Mouse (Mus musculus) cerebellum, postnatal 25 days (tissue): Measurements from ENCODE around the gene Olfr1394.
A peak's percentile ranks its signal among the peaks of the same experiment; 100 is the strongest.
"Not testable (repeated sequence)": the region's sequence is repeated elsewhere in the genome, so short reads cannot be mapped to it uniquely, and the experiment has no call there.

Experiments
- DNase-seq, 2 experiments: peaks; one replicate each; pipeline ENCODE4 v3.0.0; 2021; ENCODE audit warnings: mixed read lengths in 2 of 2

Olfr1394 gene

DNA sequence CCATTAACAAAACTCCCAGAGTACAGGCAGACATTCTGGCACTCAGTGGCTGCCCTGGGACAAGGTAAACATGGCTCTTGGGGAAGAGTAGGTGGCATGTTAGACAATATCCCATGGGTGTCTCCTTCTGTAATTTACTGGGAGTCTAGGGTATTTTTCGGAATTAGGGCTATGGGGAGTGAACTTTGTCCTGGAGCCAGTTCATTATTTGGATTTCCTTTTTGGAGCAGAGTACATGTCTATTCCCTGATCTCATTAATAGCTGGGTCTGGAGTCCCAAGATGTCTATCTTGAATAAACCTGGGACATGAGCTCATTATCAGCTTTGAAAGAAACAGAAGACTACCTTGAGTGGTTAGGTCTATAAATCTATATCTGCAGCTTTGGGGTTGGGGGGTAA, at the start of gene Olfr1394:
Gene Olfr1394, plus strand, starts transcription at position 301 of the 400 bp plus-strand sequence.
- no peak for DNase-seq

DNA sequence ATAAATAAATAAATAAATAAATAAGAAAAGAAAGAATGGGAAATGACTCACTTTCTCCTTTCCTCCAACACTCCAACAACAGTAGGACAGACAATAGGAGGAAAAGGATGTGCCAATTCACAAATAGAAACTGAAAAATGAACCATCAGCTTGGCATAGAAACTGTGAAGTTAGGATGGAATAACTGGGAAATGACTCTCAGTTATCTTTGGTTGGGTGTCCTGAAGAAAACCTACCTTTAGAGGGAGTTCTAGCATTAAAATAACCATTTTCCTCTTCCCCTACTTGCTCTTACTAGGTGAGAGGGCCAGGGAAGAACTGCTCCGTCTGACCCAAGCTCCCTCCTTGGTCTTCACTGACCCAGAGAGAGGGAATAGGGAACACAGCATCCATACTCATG, 48.4 kb upstream of the Olfr1394 start:
- DNase-seq: no peak

DNA sequence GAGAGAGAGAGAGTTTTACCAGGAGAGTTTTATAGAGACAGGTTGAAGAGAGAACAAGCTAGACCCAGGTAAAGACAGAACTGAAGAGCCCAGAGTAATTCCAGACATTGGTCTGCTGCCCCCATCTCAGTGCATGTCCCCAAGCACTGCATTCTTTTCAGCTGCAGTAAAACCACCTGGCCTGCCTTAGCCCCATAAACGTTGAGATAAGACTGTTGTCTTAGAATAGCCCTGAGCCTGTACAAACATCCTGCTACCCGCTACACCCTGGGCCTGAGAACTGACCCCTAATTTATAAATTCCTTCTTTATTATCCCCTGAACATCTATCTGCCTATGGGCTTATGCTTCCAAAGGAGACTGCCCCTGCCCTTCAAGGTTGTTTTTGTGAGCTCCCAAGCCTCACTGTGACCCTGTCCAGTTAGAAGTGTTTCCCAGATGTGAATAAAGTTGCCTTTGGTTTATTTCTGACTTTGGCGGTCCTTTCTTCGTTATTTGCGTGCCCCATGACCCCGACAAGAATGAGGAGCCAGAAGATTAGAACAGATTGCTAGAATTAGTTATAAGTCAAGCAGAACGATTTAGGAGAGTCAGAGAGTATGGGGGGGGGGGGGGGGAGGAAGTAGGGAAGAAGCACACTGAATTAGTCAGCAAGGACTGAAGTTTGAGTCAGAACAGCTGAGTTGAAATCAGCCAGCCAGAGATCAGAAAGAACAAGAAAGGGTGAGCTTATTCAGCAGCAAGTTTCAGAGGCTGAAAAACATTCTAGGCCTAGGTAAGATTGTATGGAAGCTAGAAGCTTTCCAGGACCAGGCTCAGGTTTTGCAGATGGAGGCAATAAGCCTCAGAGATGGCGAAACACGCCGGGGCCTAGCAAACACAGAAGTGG, 46.3 kb upstream of the Olfr1394 start:
- DNase-seq: no peak

DNA sequence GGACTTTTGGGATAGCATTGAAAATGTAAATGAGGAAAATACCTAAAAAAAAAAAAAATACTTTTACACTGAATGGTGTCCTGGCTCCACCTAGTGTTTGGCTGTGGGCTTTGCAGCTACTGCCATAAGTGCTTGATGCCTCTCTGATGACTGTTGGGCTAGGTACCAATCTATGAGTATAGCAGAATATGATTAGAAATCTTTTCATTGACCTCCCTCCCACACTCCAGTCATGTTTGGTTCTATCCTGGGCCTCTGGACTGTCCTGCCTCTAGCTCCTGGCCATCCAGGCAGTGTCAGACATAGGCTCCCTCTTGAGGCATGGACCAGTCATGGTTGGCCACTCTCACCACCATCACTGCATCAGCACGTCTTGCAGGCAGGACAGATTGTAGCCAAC, 45.3 kb upstream of the Olfr1394 start:
- peak in 1 of 2 experiments; percentile 18 for DNase-seq

DNA sequence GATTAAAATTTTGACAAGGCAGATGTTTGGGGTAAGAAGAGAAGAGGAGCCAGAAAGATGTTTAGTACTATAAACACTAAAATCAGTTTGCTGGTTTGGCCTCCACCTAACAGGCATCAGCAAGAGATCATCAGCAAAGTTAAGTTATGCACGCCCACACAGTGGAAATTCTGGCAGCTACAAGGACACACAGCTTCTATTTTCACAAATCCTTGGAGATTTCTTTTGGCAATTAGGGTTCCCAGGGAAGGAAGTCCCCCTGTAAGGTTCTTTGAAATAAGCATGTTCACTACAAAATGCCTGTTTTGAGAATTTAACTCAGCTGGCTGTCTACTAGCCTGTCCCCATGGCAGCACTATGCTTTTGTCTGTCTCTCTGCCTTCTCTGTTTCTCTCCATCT, 43.2 kb upstream of the Olfr1394 start:
- no peak for DNase-seq

DNA sequence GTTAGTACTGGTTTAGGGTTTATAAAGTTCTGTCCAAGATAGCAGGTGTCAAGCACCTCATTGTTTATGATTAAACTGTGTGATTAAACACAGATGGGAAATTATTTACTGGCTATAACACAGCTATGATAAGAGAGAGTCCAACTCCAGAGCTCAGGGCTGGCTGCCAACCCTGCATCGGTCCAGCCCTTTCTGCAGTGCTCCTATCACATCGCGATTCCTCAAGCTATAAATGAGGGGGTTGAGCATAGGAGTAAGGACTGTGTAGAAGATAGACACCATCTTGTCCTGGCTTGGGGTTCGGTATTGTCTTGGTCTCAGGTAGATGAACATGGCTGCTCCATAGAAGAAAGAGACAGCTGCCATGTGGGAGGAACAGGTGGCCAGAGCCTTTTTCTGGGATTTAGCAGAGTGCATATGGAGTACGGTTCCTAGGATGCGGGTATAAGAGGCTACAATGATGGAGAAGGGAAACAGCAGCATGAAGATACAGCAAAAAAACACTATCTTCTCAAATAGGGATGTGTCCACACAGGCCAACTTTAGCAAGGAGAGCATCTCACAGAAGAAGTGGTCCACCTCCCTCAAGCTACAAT, 41.5 kb upstream of the Olfr1394 start:
- DNase-seq: no peak

DNA sequence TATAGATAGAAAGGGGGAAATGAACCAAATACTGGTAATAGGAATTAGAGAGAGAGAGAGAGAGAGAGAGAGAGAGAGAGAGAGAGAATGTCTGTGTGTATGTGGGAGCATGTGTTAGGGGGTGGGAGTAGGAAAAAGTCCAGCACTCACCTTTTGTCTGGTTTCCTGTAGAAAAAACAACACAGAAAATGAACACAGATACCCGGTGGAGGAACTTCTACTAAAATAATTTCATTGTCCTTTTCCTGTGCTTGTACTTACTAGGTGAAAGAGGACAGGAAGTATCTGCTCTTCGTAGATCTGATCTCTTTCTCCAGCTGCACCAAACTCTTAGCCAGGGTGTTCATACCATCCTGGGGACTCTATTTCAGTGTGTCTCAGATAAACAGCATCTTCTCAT, 40.0 kb upstream of the Olfr1394 start:
- no peak for DNase-seq

DNA sequence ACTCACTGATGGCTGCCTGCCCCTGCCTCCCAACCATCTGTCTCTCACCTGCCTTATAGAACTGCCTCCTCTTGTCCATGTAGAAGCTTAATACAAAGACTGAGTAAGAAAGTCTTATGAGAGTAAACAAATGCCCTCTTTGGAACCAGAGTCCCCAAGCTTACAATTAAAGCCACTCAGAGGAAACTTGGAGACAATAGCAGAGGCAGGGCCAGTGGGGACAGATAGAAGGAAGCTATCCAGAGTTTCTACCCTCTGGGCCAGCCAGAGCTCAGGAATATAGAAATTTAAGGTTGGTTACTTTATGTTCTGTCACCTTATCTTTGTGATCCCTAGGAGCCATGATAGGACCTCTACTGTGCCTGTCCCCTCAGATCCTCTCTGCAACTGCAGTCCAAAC, 39.4 kb upstream of the Olfr1394 start, which contains the start of gene Olfr1396:
Gene Olfr1396, minus strand, starts transcription at position 101 of the 400 bp plus-strand sequence.
- no peak for DNase-seq

DNA sequence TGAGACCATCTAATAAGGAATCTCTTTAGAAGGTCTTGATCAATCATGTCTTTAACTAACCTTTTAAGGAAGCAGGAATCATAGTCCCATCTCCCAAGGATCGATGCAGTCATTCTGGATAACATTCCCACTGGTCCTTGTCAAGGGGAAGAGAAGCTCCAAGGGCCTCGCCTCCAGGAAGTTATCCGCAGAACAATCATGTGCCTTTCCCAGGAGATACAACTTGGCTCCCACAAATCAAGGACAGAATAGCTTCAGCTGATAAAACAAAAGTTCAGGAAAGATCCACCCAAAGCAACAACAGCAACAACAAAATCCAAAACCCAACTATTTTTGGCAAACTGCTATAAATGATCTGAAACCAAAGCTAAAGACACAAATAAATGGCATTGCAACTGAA, 34.5 kb upstream of the Olfr1394 start:
- no peak for DNase-seq

DNA sequence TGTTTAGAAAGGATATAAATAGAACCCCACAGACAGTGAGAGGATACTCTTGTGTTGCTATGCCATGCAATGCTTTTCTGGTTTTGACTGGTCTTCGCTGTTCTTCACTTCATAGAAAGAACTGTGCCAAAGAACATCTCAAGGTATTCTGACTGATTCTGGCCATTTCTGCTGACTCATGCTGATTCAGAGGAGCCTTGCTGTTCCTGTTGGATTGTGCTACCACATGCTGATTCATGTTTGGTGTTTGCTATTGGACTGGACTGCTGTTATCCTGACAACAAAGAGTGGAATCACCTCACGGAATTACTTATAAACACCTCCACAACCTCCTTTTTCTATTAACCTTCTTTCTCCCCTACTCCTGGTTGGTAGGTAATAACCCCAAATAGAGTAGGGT, 30.0 kb upstream of the Olfr1394 start:
- DNase-seq: no peak

DNA sequence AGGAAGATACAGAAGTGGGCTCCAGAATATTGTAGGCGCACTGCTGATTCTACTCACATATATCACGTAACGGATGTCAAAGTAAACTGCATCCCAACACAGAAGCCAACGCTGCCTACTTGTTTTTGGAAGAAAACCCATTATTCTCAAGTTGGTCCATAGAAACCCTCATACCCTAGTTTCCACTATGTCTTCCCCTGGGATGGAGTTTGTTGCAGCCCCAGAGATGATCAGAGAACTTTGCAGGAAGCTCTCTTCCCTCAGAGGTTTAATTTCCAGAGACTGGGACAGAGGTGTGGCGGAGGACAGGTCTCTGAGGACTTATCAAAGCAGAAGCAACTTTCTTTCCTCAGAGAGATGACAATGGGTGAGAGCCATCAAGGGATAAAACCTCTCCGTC, 12.2 kb upstream of the Olfr1394 start, which contains the start of gene Olfr1395:
Gene Olfr1395, plus strand, starts transcription at position 301 of the 400 bp plus-strand sequence.
- no peak for DNase-seq

DNA sequence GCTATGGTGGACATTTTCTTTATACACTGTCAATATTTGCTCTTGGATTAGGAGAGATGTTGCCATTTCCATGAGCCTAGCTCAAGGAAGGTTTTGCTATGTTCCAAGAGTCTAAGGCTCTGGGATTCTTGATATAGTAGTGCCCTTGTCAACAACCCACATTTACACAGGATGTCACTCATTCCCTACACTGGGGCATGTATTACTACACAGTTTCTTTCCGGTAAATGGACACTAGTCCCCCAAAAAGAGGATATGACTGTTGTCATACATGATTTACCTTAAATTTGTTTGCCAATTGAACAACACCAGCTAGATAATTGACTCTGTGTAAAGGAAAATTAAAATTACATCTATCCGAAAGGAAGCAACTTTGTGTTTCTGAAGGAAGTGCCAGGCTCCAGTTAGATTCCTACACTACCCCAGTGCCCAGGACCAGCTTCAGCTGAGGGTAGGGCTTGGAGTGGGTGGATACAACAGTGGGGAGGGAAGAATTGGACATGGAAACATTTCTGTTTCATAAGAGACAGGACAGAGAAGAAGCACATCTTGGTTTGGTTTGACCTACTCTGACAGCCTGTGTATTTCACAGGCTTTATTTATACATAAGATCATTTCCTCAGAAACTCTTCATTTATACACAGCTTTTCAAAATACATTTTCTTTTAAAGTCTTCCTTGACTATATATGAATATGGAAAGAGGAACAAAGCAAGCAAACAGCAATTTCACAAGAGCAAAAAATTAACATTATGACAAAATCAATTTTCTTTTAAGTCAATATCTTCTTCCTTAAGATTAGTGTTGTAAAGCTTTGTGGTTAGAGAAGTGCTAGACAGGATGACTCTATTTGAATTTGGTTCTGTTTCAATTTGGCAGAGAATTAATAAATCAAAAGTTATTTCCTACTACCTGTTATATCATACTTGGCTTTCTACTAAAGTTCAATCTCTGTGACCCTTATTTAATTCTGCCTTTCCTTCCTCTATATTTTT, 2.9 kb downstream of the Olfr1394 start:
- DNase-seq: no peak

DNA sequence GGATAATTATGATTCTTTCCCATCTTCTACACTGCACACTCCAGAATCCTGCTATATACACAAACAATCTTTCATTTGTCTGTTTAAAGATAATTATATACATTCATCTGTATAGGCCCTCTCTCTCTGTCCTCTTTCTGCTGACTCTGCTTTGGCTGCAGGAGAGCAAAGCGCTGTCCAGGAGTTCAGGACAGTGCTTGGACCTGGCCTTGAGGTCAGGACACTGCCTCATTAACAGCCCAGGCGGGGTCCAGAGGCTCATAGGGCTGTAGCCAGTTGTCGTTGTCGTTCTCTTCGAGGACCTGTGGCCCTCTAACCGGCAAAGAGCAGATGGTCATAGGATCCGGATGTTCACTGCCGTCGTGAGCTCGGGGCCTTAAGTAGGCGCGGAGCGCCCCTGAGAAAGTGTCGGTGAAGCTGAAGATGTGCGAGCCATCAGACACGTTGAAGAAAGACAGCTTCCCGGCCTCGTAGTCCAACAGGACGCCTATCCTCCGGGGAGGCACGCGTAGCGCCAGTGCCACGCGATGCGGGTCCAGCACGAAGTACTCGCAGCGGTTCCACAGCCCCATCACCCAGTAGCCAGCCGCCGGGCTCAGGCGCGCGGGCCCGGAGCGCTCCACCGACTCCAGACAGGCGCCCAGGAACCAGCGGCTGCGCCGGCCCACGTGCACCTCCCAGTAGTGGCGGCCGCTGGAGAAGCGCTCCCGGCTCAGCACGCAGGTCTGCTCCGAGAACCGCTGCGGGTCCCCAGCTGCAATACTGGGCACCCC, 14.8 kb downstream of the Olfr1394 start:
- peak in 1 of 2 experiments; percentile 2 for DNase-seq

DNA sequence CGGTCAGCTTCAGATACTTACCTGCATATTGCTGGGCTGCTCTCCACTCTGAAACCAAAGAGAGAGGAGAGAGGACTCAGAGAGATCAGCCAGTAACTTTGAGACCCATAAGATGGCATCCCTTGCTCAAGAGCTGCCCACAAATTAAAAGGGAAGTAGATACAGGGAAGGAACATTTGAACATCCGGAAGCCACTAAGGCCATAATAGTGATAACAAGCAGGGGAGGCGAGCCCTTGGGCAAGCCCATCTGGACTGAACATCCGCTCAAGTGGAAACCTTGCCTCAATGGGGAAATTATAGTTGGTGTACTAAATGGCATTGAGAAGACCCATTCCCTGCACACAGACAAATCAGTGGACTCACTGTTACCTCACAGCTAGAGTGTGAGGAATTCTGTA, 16.4 kb downstream of the Olfr1394 start:
- no peak for DNase-seq

DNA sequence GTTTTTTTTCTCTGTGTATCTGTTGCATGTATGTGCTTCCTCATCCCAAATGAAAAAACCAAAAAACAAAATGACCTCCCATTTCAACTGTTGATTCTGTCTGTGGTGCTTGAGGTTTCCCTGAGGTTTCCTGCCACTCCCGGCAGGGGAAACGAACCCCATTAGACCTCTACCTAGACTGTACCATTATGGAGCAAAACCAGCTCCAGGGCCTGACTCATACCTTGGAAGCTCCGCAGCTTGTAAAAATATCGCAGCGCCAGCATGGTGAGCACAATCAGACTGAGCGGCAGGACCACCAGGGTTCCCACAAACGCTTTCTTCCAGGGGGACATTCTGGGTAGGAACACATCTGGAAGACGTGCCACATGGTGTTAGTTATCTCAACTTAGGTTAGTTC, 21.2 kb downstream of the Olfr1394 start:
- DNase-seq: no peak

DNA sequence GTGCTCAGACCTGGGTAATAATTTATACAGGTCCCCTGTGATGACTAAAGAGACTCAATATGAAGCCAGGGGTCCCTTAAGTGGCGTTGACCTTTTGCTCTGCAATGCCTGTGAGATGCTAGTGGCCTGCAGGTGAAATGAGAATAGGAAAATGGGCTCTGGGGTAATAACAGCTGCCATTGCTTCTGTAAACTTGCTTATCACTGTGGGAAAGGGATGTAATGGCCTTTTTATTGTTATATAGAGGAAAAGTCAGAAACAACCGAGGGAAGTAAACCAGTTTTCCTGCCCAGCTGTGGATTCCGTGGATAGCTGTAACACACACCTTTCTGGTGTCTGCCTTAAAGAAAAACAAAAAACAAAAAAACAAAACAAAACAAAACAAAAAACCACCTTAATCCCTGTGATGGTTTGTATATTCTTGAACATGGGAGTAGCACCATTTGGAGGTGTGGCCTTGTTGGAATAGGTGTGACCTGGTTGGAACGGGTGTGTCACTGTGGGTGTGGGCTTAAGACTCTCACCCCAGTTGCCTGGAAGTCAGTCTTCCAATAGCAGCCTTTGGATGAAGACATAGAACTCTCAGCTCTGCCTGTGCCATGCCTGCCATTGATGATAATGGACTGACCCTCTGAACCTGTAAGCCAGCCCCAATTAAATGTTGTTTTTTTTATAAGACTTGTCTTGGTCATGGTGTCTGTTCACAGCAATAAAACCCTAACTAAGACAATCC, 22.0 kb downstream of the Olfr1394 start:
- DNase-seq: not testable (repeated sequence)

DNA sequence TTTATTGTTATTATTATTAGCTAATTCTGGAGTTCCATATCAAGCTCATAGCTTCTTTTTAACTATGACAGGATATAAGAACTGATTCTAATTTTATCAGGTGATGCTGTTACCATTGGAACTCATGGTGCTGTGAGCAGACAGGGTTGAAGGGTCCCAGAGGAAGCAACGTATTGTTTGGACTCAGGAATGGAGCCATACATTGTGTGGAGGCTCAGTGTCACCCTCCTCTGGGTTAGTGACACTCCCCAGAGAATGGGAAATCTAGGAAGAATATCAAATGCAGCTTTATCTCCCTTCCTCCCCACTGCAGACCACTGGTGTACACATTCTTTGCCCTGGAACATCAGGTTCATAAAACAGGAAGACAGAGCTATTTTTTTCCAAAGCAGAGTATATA, 29.0 kb downstream of the Olfr1394 start:
- DNase-seq: no peak

DNA sequence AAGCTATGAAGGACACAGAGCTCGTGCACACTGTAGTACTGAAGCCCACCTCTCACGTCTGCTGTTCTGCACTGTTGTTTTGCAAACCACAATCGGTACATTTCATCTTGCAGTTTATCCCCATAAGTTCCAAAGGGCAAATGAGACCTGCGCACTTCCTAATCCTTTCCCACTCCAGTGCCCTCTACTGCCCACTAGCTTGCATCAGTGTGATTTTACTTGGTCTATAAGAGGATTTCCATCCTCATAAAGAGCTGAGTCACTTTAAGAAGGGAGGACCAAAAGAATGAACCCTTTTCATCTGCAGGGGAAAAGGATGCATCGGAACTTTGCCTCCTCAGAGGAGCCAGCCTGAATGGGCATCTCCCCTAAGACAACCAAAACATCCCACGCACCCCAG, 32.3 kb downstream of the Olfr1394 start:
- DNase-seq: no peak

DNA sequence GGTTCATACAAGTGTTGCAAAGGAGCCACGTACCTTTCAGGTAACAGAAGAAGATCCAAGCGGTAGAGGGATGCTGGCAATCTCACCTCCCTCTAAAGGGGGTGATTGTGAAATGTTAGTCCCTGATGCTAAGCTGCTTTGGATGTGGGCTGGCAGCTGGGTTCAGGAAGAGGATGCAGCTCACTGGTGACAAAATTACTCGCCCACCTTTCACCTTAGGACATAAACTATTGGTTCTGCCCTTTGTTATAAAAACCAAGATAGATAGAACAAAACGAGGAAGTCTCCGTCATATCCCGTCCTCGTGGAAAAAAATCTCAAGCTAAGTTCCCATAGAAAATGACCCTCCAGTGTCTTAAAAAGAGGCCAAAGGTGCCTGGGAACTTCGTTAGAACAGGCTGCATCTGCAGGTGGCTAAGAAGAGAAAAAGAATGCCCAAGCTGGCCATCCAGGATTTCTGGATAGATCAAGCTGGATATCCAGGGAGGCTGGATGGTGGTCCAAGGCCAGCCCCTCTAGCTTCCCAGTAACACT, 32.8 kb downstream of the Olfr1394 start, which contains the start of gene Btnl9:
Gene Btnl9, minus strand, starts transcription at position 205 of the 534 bp plus-strand sequence.
- no peak for DNase-seq

DNA sequence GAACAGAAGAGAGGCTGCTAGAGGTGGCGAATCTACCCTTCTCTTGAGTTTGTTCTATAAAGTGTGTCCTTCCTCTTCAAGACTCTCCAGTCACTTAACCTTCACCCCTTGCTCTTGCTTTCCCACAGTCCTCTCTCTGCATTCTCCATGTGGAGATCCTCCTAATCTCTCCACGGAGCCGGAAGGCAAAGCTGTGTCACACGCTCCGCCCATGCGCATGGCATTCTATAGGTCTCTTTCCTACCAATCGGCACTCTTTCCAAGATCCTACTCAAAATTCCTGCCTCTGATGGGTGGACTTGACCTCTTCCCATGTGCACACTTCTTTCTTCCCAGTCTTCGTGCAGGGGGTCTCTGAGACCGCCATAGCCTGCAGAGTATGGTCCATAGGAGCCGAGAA, 33.5 kb downstream of the Olfr1394 start:
- DNase-seq: no peak

DNA sequence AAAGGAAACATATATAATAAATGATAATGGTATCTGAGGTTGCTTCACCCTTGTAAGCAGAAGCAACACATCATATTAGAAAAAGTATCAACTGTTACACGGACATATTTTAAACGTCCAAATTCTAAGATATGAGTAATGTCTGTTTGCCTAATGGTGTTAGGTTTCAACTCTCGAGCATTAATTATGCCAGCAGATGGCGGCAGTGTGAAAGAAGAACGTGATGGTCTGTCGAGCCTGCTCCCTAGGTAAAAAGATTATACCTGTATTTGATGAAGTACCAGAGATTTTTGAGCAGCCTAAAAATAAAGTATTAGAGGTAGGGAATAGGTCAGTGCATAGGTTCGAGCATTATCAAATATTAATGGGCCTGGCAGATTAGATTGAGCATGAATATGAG, 35.6 kb downstream of the Olfr1394 start:
- peak; percentile 45 to 82 for DNase-seq
